Comparison of ENCODE assay signal across 9 mouse cellular contexts in genomic region chr10:33623577-33623991, GRCm38 (mm10). TPM values are rescaled to one million over a fixed set of nuclear protein-coding genes. Genes with fewer than 3 reads are reported as not detected.
DNase-seq lines count a peak whose midpoint lies in the region; ATAC-seq and TF ChIP-seq lines count a peak whose summit lies in the region.
"Had no signal": no experiment of that assay in that cellular context is flagged by ENCODE, and none has a peak within 500 bp of the region (broad histone marks: within the 10 kb centered on the region; RNA-seq: fewer than 3 reads in every experiment).

No protein-coding gene starts in this region.

- no peak overlapping the region for H3K9ac ChIP-seq in lung, embryonic 14.5 days
- peak overlapping the region; percentile 62 for H3K9ac ChIP-seq in forebrain, embryonic 11.5 days (ENCODE audit: low read length)
- no peak overlapping the region for H3K9ac ChIP-seq in intestine, postnatal 0 days (ENCODE audit: low read depth, low read length)

- peaks cover 8% of the 10 kb centered on the region; the same call in 1 of the 2 replicates for H3K27me3 ChIP-seq in lung, embryonic 14.5 days (ENCODE audit: insufficient read depth, low read length)
- no peaks in the 10 kb centered on the region for H3K27me3 ChIP-seq in forebrain, embryonic 11.5 days (ENCODE audit: control insufficient read depth, insufficient read depth, low read length)
- H3K27me3 ChIP-seq in intestine, postnatal 0 days (replicated peaks; ENCODE audit: control insufficient read depth, insufficient read depth, low read length) = peaks cover 11% of the 10 kb centered on the region; the same call in 1 of the 2 replicates

- H3K9me3 ChIP-seq in lung, embryonic 14.5 days (ENCODE audit: low read depth, low read length) = no peaks in the 10 kb centered on the region
- H3K9me3 ChIP-seq in forebrain, embryonic 11.5 days (ENCODE audit: control insufficient read depth, low read length) = no peaks in the 10 kb centered on the region
- H3K9me3 ChIP-seq in intestine, postnatal 0 days (ENCODE audit: control insufficient read depth) = no peaks in the 10 kb centered on the region

- no peaks in the 10 kb centered on the region for H3K36me3 ChIP-seq in lung, embryonic 14.5 days (ENCODE audit: insufficient read depth)
- H3K36me3 ChIP-seq in forebrain, embryonic 11.5 days (ENCODE audit: control insufficient read depth, insufficient read depth, low read length) = no peaks in the 10 kb centered on the region
- H3K36me3 ChIP-seq in intestine, postnatal 0 days (ENCODE audit: control insufficient read depth, insufficient read depth) = no peaks in the 10 kb centered on the region

- H3K27ac ChIP-seq in lung, embryonic 14.5 days (ENCODE audit: low read depth) = no peak overlapping the region
- H3K27ac ChIP-seq in forebrain, embryonic 11.5 days (ENCODE audit: low read depth, low read length) = no peak overlapping the region
- no peak overlapping the region for H3K27ac ChIP-seq in intestine, postnatal 0 days (ENCODE audit: low read depth, low read length)

- DNase-seq in lung, embryonic 14.5 days = no peak
- DNase-seq in lung, postnatal 14 days = no peak
- DNase-seq in forebrain, embryonic 11.5 days (ENCODE audit: low spot score) = no peak
- peak; percentile 16 for DNase-seq in right cerebral cortex, postnatal 14 days
- no peak for DNase-seq in spleen, adult 12 weeks (ENCODE audit: low spot score)
- DNase-seq in urinary bladder, adult 2 months (ENCODE audit: low spot score) = no peak
- DNase-seq: kidney, adult 9 months had no signal

- H3K4me1 ChIP-seq in lung, embryonic 14.5 days (ENCODE audit: insufficient read depth) = no peaks in the 10 kb centered on the region
- H3K4me1 ChIP-seq in forebrain, embryonic 11.5 days (replicated peaks; ENCODE audit: control insufficient read depth, insufficient read depth, low read length) = no peaks in the 10 kb centered on the region
- no peaks in the 10 kb centered on the region for H3K4me1 ChIP-seq in intestine, postnatal 0 days (replicated peaks; ENCODE audit: control insufficient read depth, insufficient read depth, low read length)

- 19% methylated on average over 6 of the region's 6 CpGs for WGBS in lung, embryonic 14.5 days
- WGBS in forebrain, embryonic 11.5 days = 18% methylated on average over 6 of the region's 6 CpGs
- WGBS in intestine, postnatal 0 days = 46% methylated on average over 6 of the region's 6 CpGs

- peak overlapping the region; percentile 64; the same call in 1 of the 2 replicates for H3K4me2 ChIP-seq in lung, embryonic 14.5 days
- H3K4me2 ChIP-seq in forebrain, embryonic 11.5 days (ENCODE audit: low read depth, low read length, severe bottlenecking) = peak overlapping the region; percentile 71; the same call in 1 of the 2 replicates
- H3K4me2 ChIP-seq in intestine, postnatal 0 days (replicated peaks; ENCODE audit: low read depth) = peak overlapping the region; percentile 58; the same call in 1 of the 2 replicates

- TF ChIP-seq CTCF in lung, embryonic 14.5 days (IDR thresholded peaks at IDR 0.05; ENCODE audit: low read depth) = no peak
- no peak for TF ChIP-seq CTCF in intestine, postnatal 0 days (IDR thresholded peaks at IDR 0.05; ENCODE audit: low read depth)

- no peak for ATAC-seq in lung, embryonic 14.5 days (ENCODE audit: insufficient read depth)
- peak; percentile 29; the same call in 1 of the 2 replicates for ATAC-seq in forebrain, embryonic 11.5 days (replicated peaks; ENCODE audit: low FRiP score)
- ATAC-seq in intestine, postnatal 0 days = no peak
- ATAC-seq in megakaryocyte progenitor cell, adult 5-6 weeks (replicated peaks; ENCODE audit: poor library complexity) = no peak

- H3K4me3 ChIP-seq in lung, embryonic 14.5 days (ENCODE audit: low read depth, low read length) = no peak overlapping the region
- H3K4me3 ChIP-seq in forebrain, embryonic 11.5 days (ENCODE audit: low read depth, low read length) = peak overlapping the region; percentile 39
- no peak overlapping the region for H3K4me3 ChIP-seq in intestine, postnatal 0 days (ENCODE audit: low read depth, low read length)

RNA-seq across cellular contexts. Expression of gene Clvs2, which starts 1.0 kb away (rescaled TPM):
- not detected in 2 replicates for polyA plus RNA-seq in lung, embryonic 14.5 days (2014; fragmentation: Nextera tagmentation; extraction: Ambion mirVana)
- 1.4 and 1.6 TPM in 2 replicates for polyA plus RNA-seq in forebrain, embryonic 11.5 days (2014; fragmentation: Nextera tagmentation; extraction: Ambion mirVana)
- polyA plus RNA-seq in intestine, postnatal 0 days (2015; fragmentation: Nextera tagmentation; extraction: Ambion mirVana) = 0.14 and 0.61 TPM in 2 replicates
- not detected in 2 replicates for total RNA-seq in megakaryocyte progenitor cell, adult 5-6 weeks (2015)
- not detected in 2 replicates for total RNA-seq in megakaryocyte progenitor cell, adult 5-6 weeks (2017)
- 0.14 and 0.16 TPM in 2 replicates for polyA plus RNA-seq in urinary bladder, adult 2 months (2012; rRNA removed)
